Mouse (Mus musculus) C2C12 (cell line): ENCODE data around the gene 1500009C09Rik. TPM values are rescaled to one million over a fixed set of nuclear protein-coding genes. Genes with fewer than 3 reads are reported as not detected.

Experiments used
- H3K27me3 ChIP-seq: one replicate; pipeline ENCODE4 v1.6.1; 2011; ENCODE audit not compliant: control insufficient read depth, insufficient read depth, insufficient read length
- H3K36me3 ChIP-seq: one replicate; pipeline ENCODE4 v1.6.1; 2011; ENCODE audit not compliant: control insufficient read depth, insufficient read depth
- H3K4me3 ChIP-seq: one replicate; pipeline ENCODE4 v1.5.1; 2011; ENCODE audit warnings: mild to moderate bottlenecking, control low read depth; ENCODE audit not compliant: poor library complexity, insufficient read depth, severe bottlenecking
- H3K79me2 ChIP-seq: one replicate; pipeline ENCODE4 v1.6.1; 2011; ENCODE audit not compliant: control insufficient read depth, insufficient read depth
- H3K79me3 ChIP-seq: one replicate; pipeline ENCODE4 v1.6.1; 2011; ENCODE audit warnings: low read depth, control low read depth
- H3ac ChIP-seq: one replicate; pipeline ENCODE3; 2011; ENCODE audit warnings: low read depth; ENCODE audit not compliant: control insufficient read depth, insufficient read length
- CEBPB ChIP-seq: IDR thresholded peaks from one replicate; pipeline ENCODE4 v1.6.1; 2011; ENCODE audit warnings: low read depth, mild to moderate bottlenecking, control low read depth, moderate library complexity
- CTCF ChIP-seq: IDR thresholded peaks from one replicate; pipeline ENCODE4 v1.5.1; 2011; ENCODE audit not compliant: control insufficient read depth, insufficient read depth, insufficient read length
- FOSL1 ChIP-seq: IDR thresholded peaks from one replicate; pipeline ENCODE4 v1.8.0; 2011; ENCODE audit warnings: mild to moderate bottlenecking, low read length; ENCODE audit not compliant: poor library complexity, insufficient read depth, severe bottlenecking
- MAX ChIP-seq: IDR thresholded peaks from one replicate; pipeline ENCODE4 v1.6.1; 2011; ENCODE audit warnings: mild to moderate bottlenecking, control low read depth
- MYOD1 ChIP-seq: IDR thresholded peaks from one replicate; pipeline ENCODE4 v1.6.1; 2011; ENCODE audit warnings: low read depth; ENCODE audit not compliant: control insufficient read depth, insufficient read length
- MYOG ChIP-seq: IDR thresholded peaks from one replicate; pipeline ENCODE4 v1.6.1; 2011; ENCODE audit not compliant: control insufficient read depth, insufficient read length; ENCODE audit errors: extremely low read depth
- USF1 ChIP-seq: IDR thresholded peaks from one replicate; pipeline ENCODE4 v1.6.1; 2011; ENCODE audit warnings: low read depth, mild to moderate bottlenecking, control low read depth, moderate library complexity
- polyA plus RNA-seq: library from polyadenylated mRNA; unstranded; fragments of >200 nt; fragmentation: generic; extraction: Trizol; gene quantifications from one replicate; pipeline ENCODE4 v1.2.1, GENCODE M21; 2012; ENCODE audit warnings: missing spikeins

The 1500009C09Rik gene
- polyA plus RNA-seq, 1 experiment = not detected

GRCm38 (mm10) chr15:82255248-82255647 is 3.1 kb downstream of the 1500009C09Rik start:
- Histone ChIP-seq H3K4me3 (no peak overlapping the region), H3K36me3 (no peaks in the 10 kb centered on the region), H3K27me3 (peaks cover 31% of the 10 kb centered on the region), H3K79me3 (no peaks in the 10 kb centered on the region), H3ac (no peak overlapping the region), H3K79me2 (no peaks in the 10 kb centered on the region)
- TF ChIP-seq MAX (no peak), MYOD1 (no peak), FOSL1 (no peak), CTCF (no peak), MYOG (no peak), USF1 (no peak)

- TF ChIP-seq MYOD1 (no peak), FOSL1 (no peak), MYOG (no peak), MAX (no peak), CTCF (no peak), USF1 (no peak), CEBPB (no peak)
- no peak overlapping the region for H3K4me3 ChIP-seq
- no peaks in the 10 kb centered on the region for H3K79me3 ChIP-seq
- H3K36me3 ChIP-seq = no peaks in the 10 kb centered on the region
- H3K27me3 ChIP-seq = peaks cover 36% of the 10 kb centered on the region
- H3ac ChIP-seq = no peak overlapping the region
- no peaks in the 10 kb centered on the region for H3K79me2 ChIP-seq
Observed at GRCm38 (mm10) chr15:82255944-82256383, 3.8 kb downstream of the 1500009C09Rik start.

- no peaks in the 10 kb centered on the region for H3K79me2 ChIP-seq
- H3K27me3 ChIP-seq = peaks cover 55% of the 10 kb centered on the region
- H3K79me3 ChIP-seq = no peaks in the 10 kb centered on the region
- H3K36me3 ChIP-seq = no peaks in the 10 kb centered on the region
- no peak overlapping the region for H3ac ChIP-seq
- H3K4me3 ChIP-seq = no peak overlapping the region
- peak; percentile 98 for TF ChIP-seq CTCF
- TF ChIP-seq MYOD1 = no peak
- no peak for TF ChIP-seq MYOG
- no peak for TF ChIP-seq CEBPB
Observed at GRCm38 (mm10) chr15:82259510-82259909, 7.3 kb downstream of the 1500009C09Rik start.

- no peaks in the 10 kb centered on the region for H3K79me3 ChIP-seq
- H3ac ChIP-seq = no peak overlapping the region
- no peaks in the 10 kb centered on the region for H3K79me2 ChIP-seq
- TF ChIP-seq CTCF = peak; percentile 91
- TF ChIP-seq MAX = no peak
- no peaks in the 10 kb centered on the region for H3K36me3 ChIP-seq
- no peak overlapping the region for H3K4me3 ChIP-seq
- H3K27me3 ChIP-seq = peaks cover 54% of the 10 kb centered on the region
Observed at GRCm38 (mm10) chr15:82266356-82266755, 14.2 kb downstream of the 1500009C09Rik start.

- Histone ChIP-seq H3K4me3 (no peak overlapping the region), H3ac (no peak overlapping the region), H3K79me3 (no peaks in the 10 kb centered on the region), H3K36me3 (no peaks in the 10 kb centered on the region), H3K27me3 (peaks cover 61% of the 10 kb centered on the region), H3K79me2 (no peaks in the 10 kb centered on the region)
- no peak for TF ChIP-seq MYOD1
- TF ChIP-seq CEBPB = no peak
- TF ChIP-seq FOSL1 = no peak
- no peak for TF ChIP-seq MAX
- TF ChIP-seq CTCF = no peak
- no peak for TF ChIP-seq USF1
- no peak for TF ChIP-seq MYOG
Observed at GRCm38 (mm10) chr15:82268185-82268584, 16.0 kb downstream of the 1500009C09Rik start.

GRCm38 (mm10) chr15:82268783-82269182 is 16.6 kb downstream of the 1500009C09Rik start:
- Histone ChIP-seq H3K79me3 (no peaks in the 10 kb centered on the region), H3ac (no peak overlapping the region), H3K79me2 (no peaks in the 10 kb centered on the region), H3K27me3 (peaks cover 67% of the 10 kb centered on the region), H3K4me3 (no peak overlapping the region), H3K36me3 (no peaks in the 10 kb centered on the region)
- no peak for TF ChIP-seq MAX
- no peak for TF ChIP-seq FOSL1
- no peak for TF ChIP-seq CEBPB
- TF ChIP-seq MYOG = no peak
- no peak for TF ChIP-seq USF1
- TF ChIP-seq MYOD1 = no peak
- TF ChIP-seq CTCF = no peak
